Mouse (Mus musculus) brain, embryonic 14.5 days (tissue): ENCODE data around the gene Cbfa2t2. TPM values are rescaled to one million over a fixed set of nuclear protein-coding genes. Genes with fewer than 3 reads are reported as not detected.
A peak's percentile ranks its signal among the peaks of the same experiment; 100 is the strongest.

ENCODE experiments used
- DNase-seq: peaks from one replicate; pipeline ENCODE4 v3.0.0-alpha.2; 2011; ENCODE audit warnings: low read depth
- CTCF ChIP-seq: fragments of 200-500 bp; IDR thresholded peaks from 2 replicates; pipeline ENCODE4 v1.5.1; 2012; ENCODE audit warnings: inconsistent platforms, mild to moderate bottlenecking, moderate library complexity, borderline replicate concordance; ENCODE audit not compliant: insufficient read depth, insufficient read length; ENCODE audit errors: extremely low read depth
- POLR2A ChIP-seq: fragments of 200-500 bp; IDR thresholded peaks from 2 replicates; pipeline ENCODE4 v1.6.1; 2012; ENCODE audit warnings: mild to moderate bottlenecking, inconsistent platforms, borderline replicate concordance; ENCODE audit not compliant: poor library complexity, insufficient read depth, insufficient read length, severe bottlenecking; ENCODE audit errors: extremely low read depth
- polyA plus RNA-seq: library from polyadenylated mRNA; depleted of rRNA; stranded (reverse); fragments of >200 nt; gene quantifications from 2 replicates; pipeline ENCODE4 v1.2.3, GENCODE M21; 2012

The Cbfa2t2 gene
- polyA plus RNA-seq, 1 experiment, result 46.3 TPM

DNA sequence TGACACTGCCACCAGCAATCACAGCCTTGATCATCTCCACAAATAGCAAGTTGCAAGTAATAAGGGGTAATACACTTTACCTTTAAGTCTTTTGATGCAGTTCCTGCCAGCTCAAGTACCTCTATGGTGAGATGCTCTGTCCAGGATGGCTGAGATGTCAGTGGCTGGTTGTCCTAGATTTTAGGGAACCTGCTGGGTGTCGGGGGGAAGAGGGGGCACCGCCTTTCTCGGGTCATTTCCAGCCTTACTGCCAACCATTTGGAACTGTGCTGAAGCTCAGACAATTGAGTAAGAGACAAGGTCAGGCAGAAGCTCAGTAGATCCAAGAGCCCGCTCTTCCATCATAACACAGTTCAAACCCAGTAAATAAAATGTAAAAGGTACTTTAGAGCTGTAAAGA lies 58.7 kb downstream of the Cbfa2t2 start:
- DNase-seq, result no peak
- no peak for TF ChIP-seq CTCF
- TF ChIP-seq POLR2A, result no peak

DNA sequence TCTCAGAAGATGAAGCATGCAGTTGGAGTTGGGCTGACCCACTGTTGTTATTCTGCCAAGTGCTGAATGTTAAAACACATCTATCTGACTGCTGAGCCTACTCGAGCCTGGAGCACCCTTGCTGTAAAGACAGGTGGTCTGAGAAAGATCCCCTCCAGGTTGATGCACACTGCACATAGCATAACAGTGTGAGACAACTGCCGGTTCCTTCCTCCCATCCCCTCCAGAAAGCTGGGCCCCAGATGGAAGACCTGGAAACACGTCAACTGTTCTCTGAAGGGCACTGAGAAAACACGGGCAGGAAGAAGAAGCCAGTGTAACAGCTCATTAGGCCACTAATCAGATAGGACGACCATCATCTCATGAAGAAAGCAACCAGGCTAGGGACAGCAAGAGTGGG lies 62.3 kb downstream of the Cbfa2t2 start:
- peak; percentile 37 for DNase-seq
- no peak for TF ChIP-seq CTCF
- TF ChIP-seq POLR2A, result no peak

DNA sequence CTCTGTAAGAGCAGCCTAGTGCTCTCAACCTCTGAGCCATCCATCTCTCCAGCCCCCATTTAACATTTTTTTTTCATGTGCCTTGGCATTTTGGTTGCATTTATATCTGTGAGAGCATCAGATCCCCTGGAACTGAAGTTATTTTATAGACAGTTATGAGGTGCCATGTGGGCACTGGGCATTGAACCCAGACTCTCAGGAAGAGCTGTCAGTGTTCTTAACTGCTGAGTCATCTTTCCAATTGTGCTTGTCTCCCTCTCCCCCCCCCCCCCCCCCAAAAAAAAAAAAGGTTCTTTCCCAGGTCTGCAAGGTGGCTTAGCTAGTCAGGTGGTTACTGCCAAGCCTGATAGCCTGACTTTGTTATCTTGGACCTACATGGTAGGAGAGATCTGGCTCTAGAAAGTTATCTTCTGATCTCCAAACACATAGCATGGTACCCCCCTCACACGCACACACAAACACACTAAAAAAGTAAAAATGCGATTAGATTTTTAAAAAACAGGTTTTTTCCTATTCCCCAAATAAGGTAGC lies 63.5 kb downstream of the Cbfa2t2 start:
- no peak for DNase-seq
- TF ChIP-seq POLR2A, result no peak
- no peak for TF ChIP-seq CTCF

DNA sequence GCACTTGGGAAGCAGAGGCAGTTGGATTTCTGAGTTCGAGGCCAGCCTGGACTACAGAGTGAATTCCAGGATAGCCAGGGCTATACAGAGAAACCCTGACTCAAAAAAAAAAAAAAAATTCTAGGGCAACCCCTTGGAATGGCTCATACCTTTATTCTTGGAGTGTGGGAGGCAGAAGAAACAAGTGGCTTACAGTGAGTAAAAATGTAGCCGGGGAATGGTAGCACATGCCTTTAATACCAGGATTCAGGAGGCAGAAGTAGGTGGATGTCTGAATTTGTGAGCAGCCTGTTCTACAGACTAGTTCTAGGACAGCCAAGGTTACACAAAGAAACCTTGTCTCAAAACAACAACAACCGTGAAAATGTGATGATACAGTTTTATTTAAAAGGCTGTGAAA lies 64.5 kb downstream of the Cbfa2t2 start:
- DNase-seq, result no peak
- TF ChIP-seq CTCF, result no peak
- no peak for TF ChIP-seq POLR2A

GRCm38 (mm10) chr2:154507076-154507475 lies 70.8 kb downstream of the Cbfa2t2 start:
- DNase-seq, result peak; percentile 78
- no peak for TF ChIP-seq CTCF
- no peak for TF ChIP-seq POLR2A

GRCm38 (mm10) chr2:154507566-154508283 lies 71.4 kb downstream of the Cbfa2t2 start:
- DNase-seq, result peak; percentile 60
- peak; percentile 6; the same call in 1 of the 2 replicates for TF ChIP-seq CTCF
- TF ChIP-seq POLR2A, result no peak

DNA sequence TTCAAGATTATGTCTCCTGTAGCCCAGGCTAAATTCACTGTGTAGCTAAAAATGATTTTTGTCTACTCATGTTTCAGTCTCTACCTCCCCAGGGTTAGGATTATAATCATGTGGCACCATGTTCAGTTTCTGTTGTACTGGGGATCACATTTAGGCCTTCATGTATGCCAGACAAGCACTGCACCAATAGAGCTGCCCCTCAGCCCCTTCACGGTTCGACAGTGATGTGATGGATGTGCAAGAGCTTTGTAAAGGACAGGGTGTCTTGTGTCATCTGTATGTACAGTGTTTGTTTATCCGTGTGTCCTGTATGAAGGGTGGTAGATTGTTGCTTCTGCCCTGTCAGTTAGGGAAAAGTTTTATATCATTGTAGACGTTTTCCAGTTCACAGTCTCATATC lies 72.2 kb downstream of the Cbfa2t2 start:
- DNase-seq, result no peak

GRCm38 (mm10) chr2:154510141-154510540 lies 73.9 kb downstream of the Cbfa2t2 start:
- TF ChIP-seq CTCF (no peak), POLR2A (no peak)
- no peak for DNase-seq

More for the DNA sequence above, 72.2 kb downstream of the Cbfa2t2 start:
- TF ChIP-seq POLR2A (no peak), CTCF (no peak)

GRCm38 (mm10) chr2:154516944-154517343 lies 80.7 kb downstream of the Cbfa2t2 start:
- TF ChIP-seq CTCF (no peak), POLR2A (no peak)
- no peak for DNase-seq

DNA sequence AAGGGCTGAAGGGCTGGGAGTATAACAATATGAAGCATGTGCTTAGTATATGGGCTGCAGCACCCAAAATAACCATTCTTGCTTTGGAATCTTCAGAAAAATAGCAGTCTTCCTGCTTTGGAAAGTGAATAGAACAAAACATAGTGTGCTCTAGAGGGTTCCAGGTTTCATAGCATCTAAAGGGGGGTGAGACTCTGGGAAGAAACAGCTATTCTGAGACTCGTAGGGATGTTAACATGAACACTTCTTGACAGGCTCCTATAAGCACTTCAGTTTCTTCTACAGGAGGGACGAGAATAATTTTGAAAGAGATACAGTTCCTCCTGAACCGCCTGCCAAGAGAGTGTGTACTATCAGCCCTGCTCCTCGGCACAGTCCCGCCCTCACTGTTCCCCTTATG lies 81.1 kb downstream of the Cbfa2t2 start:
- no peak for TF ChIP-seq POLR2A
- TF ChIP-seq CTCF, result no peak
- no peak for DNase-seq

- no peak for TF ChIP-seq CTCF
- no peak for TF ChIP-seq POLR2A
These were observed 85.2 kb downstream of the Cbfa2t2 start for GRCm38 (mm10) chr2:154521449-154521848.

DNA sequence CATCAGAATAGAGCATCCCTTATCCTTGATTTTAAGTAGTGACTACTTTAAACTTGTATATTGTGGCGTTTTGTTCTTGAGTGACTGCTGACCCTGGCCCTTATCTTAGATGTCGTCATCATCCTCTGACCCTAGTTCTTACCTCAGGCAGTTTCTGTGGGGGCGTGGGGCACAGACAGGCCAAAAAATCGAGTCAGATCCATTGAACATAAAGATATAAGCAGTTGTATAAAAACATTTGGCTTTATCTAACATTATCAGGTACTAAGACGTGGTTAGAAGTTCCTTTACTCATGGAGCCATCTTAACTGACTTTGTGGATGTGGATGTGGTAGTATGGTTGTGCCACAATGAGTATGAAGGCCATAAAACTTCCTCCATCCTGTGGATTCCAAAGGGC lies 86.1 kb downstream of the Cbfa2t2 start:
- TF ChIP-seq CTCF (no peak), POLR2A (no peak)
- no peak for DNase-seq

More at GRCm38 (mm10) chr2:154521449-154521848, 85.2 kb downstream of the Cbfa2t2 start:
- no peak for DNase-seq

DNA sequence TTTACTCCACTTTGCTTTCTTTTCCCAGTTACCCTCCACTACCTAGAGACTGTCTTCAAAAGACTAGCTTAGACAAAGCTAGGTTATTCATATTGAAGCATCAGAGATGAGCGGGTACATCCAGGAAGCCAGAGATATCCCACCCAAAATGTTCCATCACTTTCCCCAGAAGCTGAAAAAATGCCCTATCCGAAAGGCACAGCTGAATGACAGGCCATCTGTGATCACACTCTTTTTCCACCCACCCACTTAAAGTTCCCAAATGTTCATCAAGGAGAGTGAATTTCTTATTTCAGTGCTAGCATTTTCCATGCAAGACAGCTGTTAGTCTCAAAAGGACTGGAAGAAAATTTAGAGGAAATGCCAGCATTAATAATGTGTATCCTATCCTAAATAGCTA lies 89.0 kb downstream of the Cbfa2t2 start:
- DNase-seq, result peak; percentile 59
- no peak for TF ChIP-seq CTCF
- no peak for TF ChIP-seq POLR2A

DNA sequence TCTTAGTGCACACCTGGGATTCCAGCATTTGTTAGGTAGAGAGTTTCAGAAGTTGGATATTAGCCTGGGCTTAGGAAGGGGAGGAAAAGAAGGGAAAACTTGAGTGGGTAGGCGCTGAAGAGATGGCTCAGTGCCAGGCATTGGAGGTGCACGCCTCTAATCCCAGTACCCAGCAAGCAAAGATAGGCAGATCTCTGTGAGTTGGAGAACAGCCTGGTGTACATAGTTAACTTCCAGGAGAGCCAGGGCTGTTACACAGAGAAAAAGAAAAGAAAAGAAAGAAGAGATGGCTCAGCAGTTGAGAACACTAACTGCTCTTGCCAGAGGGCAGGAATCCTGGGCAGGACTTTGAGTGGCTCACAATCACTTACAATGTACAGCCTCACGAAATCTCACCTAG lies 90.2 kb downstream of the Cbfa2t2 start:
- TF ChIP-seq POLR2A (no peak), CTCF (no peak)
- DNase-seq, result peak; percentile 29
